Mouse (Mus musculus): ENCODE measurements around the gene Dlgap1.
A peak's percentile ranks its signal among the peaks of the same experiment; 100 is the strongest.

Dlgap1 gene

DNA sequence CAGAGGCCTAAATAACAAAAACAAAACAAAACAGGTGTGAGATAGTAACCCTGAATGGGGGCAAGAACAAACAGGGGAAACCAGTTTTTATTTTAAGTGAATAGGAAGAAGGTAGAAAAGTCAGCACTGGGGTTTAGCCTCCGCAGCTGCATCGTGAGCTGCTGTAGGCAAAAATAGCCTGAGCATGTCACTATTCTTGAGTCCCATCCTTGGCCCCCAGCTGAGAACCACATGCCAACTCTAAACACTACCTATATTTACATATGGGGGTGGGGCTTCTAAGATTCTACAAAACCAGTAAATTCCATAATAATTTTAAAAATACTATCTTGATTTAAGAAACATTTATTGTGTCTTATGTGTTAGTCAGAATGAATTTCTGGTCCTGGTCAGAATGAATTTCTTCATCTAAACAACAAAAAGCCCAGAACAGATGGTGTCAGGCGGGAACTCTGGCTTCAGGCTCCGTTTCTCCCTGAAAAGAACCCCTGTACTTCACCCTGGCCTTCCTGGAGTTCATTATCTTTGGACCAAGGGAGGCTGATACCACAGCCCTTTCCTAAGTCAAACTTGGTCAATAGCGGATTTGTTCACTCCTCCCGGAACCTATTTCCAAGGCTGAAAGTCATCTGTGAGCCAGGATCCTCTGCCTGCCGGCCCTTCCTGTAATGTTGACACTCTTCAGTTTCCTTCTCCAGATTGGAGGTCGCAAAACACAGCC lies 494.1 kb downstream of the Dlgap1 start:
- no peak for DNase-seq (ENCODE audit: low spot score)

DNA sequence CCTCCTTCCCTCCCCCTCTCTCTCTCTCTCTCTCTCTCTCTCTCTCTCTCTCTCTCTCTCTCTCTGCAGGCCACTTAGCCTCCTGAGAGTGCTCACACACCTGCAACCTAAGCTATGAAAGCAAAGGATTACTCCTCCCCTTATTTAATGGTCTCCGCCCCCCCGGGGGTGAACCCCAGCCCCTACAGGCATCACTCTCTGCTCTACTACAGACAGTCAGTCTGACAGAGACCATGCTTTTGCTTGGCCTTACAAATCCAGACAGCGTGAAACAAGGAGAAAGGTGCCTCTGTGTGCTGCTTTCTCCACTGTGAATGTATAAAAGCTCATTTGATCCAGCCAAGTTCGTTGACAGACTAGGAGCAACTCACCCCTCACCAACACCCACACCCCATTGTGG lies 497.5 kb downstream of the Dlgap1 start:
- DNase-seq (ENCODE audit: low spot score) = no peak

DNA sequence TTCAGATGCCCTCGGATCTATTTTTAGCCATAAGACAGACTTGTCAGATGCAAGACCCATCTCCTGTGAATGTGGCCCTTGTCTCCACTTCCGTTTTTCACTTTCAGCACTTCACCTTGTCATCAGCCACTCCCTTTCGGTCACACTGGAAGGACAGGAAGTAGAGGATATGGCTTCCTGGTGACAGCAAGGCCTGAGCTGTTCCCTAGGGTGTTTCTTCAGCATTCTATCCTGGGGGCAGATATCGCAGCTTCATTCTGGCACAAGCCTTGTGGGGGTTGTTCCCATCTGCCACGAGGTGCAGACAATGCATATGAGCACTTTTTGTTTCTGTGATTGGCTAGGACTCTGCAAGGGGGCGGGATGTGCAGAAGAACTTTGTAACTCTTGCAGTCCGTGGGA lies 502.1 kb downstream of the Dlgap1 start:
- no peak for DNase-seq (ENCODE audit: low spot score)

DNA sequence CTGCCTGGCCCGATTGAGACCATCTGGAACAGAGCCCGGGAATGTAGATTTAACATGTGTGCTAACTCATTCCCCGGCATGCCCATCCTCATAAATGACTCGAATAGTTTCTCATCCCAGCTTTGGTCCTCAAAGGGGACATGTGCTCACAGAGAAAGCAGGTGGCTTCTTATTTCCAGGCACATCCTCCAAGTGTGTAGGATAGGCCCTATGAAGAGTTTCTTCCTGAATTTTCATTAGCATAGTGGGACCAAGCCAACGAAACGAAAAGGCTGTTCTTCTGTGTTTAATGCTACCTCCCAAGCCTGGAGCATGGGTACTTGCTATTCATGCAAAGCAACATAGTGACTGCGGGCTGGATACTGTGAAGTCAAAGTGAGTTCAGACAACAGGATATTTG lies 503.3 kb downstream of the Dlgap1 start:
- no peak for DNase-seq (ENCODE audit: low spot score)

DNA sequence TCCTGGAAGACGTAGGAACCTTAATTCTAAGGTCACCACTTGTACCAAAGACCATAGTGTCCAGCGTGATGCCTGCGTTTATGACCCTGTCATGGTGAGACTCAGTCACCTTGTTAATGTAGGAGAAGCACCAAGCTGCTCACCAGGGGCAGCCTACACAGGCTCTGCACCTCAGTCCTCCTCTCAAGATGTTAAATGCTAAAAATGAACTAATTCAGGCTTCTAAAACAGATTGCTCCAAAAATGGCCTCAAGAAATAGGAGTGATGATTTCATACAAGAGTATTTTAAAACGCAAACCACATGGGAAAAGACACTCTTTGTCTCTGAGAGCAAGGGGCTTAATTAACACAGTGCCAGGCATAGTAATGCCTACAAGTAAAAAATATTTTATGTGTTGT lies 505.0 kb downstream of the Dlgap1 start:
- no peak for DNase-seq (ENCODE audit: low spot score)

DNA sequence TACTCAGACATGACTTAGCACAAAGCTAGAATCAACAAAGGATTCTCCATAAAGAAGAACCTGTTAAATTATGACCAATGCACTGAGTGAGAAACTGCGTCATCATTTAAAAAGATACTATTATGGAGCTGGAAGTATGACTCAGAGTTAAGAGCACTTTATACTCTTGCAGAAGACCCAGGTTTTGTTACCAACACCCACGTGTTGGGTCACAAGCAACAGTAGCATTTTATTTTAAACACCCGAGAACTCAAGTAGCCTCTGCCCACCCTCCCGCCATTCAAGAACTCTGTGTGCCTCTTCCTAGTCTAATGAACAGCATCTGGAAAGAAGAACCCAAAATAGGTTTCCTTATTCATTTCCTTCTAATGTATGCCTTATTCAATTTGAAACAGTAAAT lies 514.8 kb downstream of the Dlgap1 start:
- no peak for DNase-seq (ENCODE audit: low spot score)

DNA sequence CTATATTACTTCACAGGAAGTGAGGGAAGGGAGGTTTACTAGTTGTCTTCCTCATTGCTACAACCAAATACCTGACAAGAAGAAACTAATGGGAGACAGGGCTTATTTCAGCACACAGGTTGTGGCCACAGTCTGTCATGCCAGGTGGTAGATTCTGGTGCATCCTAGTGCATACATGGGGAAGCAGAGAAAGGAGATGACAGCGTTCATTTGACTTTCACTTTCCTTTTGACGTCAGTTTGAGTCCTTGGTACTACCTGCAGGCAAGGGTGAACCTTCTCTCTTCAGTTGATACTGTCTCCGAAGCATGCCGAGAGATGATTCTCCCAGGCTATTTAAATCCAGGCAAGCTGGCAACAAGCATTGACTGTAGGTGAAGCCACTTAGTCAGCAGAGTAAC lies 516.8 kb downstream of the Dlgap1 start:
- DNase-seq (ENCODE audit: low spot score) = no peak

DNA sequence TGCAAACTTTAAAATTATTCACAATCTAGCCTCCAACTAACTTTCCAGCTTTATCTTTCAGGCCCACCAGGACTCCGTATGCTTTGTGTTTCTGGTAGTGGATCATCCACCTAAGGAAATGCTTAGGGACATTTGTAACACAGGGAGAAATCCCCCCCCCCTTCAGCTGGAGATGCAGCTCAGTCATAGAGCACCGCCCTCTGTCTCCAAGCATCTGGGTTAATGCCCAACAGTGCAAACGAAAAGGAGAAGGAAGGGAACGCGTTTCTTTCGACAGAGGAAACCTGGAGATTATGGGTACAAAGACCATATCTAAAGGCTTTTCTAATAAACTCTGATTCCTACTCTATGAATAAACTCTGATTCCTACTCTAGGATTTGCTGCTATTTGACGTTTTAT lies 517.4 kb downstream of the Dlgap1 start:
- DNase-seq (ENCODE audit: low spot score) = no peak

DNA sequence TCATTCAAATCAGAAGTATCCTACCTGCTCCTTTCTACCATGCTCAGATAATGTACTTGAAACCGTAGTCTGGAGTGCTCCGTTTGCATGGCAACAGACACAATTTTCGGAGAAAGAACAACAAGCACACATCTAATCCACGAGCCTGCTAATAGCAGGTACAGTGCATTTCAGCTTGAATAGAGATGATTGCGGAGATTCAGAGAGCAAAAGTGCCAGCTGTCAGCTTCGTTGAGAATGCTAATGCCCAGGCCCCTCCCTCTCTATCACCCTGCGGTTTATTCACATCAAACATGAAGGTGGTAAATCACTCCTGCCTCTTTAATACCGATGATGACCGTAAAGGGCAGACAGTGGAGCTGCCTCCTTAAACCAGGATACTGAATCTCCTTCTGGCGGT lies 518.0 kb downstream of the Dlgap1 start:
- DNase-seq (ENCODE audit: low spot score) = no peak

DNA sequence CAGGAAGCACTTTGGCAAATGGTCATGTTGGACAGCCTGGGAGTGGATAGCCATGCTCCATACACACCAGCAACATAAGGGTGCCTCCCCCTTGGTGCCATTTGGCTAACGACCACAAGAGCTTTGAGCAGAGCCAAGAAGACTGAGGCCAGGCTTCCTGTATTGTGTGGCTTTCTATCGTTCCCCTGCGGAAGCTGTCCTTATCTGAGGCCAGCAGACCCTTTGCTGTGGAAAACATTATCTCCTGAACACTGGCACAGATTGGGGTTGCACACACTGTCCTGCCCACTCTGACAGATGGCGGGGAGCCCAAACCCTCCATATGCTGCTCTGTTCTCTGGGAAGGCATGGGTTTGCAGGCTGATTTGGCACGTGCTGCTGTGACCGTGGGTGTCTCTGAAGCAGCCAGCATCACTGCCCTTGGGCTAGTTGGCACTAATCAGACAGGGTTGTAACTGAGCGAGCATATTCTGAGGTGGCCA lies 520.0 kb downstream of the Dlgap1 start:
- DNase-seq (ENCODE audit: low spot score) = peak; percentile 81

DNA sequence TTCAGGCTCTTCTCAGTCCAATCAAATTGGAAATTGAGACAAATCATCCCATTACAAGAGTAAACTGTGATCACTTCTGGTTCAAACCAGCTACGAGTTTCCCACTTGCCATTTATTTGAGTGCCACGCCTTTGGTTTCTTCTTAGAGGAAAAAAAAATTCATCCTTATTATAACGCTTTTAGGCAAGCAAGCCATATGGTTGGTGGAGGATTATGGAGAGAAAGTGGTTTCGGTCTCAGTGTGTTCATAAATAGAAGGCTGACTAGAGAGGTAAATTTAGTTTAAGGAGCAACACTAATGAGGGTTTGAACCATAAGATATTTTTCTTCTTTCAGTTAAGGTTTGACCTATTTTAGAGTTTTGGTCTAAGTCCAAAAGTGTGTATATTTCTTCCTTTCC lies 522.7 kb downstream of the Dlgap1 start:
- DNase-seq (ENCODE audit: low spot score) = no peak

DNA sequence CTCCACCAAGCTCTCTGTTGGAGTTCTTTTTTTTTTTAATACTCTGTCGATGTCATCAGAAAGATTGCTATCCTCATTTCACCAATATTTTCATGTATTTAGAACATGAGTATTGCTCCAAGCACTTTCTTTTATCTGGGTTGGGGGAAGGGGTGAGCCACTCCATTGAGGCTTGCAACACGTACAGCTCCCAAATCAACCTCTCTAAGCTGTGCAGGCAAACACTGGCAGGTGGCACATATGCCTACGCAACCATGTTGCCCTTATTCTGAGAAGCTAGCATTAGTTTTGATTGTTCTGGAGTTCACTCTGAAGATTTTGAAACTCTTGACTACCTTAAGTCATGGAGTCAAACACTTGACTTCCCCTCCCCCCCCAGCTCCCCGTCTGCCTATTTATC lies 525.5 kb downstream of the Dlgap1 start:
- DNase-seq (ENCODE audit: low spot score) = no peak

DNA sequence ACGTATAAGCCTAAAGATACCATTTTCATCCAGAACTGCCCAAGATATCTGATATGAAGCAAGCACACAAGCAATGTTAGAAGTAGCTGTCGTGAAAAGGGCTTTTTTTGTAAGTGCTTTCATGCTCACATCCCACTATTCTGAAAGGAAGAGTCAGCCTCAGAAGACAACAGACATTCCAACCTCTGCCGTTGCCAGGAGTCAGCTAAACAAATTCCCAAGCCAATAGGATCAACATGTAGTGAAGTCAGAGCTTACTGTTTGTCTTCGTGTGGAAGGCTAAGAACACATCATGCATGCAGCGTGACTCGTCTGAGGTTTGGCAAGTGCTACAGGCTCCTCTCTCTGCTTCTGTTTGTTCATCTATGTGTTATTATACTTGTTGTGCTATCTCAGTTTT lies 529.4 kb downstream of the Dlgap1 start:
- no peak for DNase-seq (ENCODE audit: low spot score)

DNA sequence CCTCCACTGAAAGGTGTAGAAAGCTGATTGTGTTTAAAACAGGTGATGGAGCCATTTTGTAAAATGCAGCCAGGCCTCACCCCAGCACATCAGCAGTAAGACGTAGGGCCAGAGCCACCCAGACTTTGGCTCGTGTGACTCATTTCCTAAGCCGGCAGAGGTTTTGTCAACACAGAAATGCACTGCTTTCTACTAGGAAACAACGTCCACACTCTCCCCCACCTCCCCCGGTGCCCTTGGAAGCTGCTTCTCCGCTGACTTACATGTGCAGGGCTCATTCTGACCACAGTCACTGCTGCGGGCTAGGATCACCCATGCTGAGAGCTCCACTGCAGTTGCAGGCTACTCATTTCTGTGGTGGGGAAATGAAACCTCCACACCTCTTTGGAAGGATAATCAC lies 533.1 kb downstream of the Dlgap1 start:
- no peak for DNase-seq (ENCODE audit: low spot score)

DNA sequence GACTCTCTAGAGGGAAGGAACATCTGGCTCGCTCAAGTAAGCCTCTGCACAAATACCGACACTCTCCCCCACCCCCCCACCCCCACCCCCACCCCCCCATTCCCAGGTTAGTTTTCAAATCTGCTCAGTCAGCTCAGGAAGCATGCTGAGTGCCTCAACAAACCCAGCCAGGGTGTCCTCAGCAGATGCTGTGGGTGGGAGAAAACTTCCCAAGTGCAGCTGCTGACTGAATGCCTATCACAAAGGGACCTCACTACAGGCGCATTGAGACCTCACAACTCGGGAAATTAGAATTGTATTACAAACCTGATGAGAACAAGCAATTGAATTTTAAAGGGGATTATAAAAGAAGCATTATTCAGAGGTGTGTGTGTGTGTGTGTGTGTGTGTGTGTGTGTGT lies 538.9 kb downstream of the Dlgap1 start:
- no peak for DNase-seq (ENCODE audit: low spot score)

DNA sequence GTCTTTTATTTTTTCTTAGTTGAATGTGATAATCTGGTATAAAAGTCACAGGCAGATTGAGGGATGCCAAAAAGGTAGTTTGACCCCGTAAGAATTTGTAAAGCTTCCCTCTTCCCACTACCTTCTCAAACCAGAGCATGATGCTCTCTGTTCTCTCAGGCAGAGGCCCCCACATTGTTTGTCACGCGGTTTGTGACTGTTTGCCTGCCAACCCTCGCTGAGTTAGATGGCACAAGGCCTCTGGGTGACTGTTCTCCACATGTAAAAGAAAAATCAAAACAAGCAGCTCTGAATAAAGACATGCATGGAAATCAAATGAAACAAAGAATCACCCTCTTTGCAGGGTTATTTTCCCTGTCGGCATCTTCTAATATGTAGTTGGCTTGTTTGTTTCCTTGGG lies 541.6 kb downstream of the Dlgap1 start:
- DNase-seq (ENCODE audit: low spot score) = no peak

DNA sequence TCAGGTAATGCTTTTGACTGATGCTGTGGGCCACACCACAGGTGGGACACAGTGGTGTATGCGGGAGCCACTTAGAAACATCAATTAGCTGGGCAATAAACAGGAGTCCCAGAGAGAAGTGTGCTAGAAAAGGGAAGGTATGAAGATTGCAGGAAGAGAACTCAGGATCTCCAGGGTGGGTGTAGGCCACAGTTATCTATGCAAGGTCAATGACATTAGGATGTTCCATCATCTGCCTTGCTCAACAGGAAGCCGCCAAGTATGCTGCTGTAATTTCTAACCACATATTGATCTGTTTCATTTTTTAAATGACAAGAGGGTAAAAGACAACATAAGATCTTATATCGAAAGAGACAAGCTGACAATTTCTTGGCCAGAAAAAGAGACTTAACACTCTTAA lies 542.5 kb downstream of the Dlgap1 start:
- DNase-seq (ENCODE audit: low spot score) = no peak

DNA sequence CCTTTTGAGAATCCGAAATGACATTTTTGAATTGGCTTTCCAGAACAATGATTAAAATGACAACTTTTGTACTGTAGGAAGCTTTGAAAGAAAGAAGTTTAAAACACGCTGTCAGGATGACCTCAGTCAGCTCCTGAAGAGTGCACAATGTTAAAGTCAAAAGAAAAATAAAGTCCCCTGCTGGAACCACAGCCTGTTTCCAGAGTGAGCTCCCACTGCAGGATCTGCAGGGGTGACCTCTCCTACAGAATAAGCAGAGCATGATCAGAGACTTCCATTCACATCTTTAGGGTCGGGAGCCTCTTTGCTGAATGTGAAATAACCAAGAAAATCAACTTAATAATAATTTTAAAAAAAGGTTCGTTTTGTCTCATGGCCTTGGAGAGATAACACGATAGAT lies 544.9 kb downstream of the Dlgap1 start:
- no peak for DNase-seq (ENCODE audit: low spot score)

DNA sequence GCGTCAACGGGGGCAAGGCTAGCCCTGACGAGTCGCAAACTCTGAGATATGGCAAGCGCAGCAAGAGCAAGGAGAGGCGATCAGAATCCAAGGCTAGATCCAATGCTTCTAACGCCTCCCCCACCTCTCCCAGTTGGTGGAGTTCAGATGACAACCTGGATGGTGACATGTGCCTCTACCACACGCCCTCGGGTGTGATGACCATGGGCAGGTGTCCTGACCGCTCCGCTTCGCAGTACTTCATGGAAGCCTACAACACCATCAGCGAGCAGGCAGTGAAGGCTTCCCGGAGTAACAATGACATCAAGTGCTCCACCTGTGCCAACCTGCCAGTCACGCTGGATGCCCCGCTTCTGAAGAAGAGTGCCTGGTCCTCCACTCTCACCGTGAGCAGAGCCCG lies 547.6 kb downstream of the Dlgap1 start:
- no peak for DNase-seq (ENCODE audit: low spot score)

DNA sequence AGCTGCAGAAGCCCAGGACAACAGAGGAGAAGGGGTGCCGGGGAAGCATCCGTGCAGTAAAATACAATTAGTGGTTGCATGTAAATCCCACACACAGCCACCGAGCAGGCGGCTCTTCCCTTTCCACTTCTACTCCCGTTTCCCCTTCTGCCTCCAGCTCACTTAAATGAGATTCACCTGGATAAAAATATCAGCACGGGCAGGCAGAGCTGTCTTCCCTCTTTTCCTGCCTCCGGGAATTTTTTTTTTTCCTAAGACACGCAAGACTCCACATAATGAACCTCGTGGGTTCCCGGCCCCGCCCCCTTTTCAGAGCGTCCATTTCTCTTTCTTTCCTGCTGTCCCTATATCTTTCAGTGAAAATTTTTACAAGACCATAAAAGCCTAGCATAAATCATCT lies 548.5 kb downstream of the Dlgap1 start:
- no peak for DNase-seq (ENCODE audit: low spot score)

DNA sequence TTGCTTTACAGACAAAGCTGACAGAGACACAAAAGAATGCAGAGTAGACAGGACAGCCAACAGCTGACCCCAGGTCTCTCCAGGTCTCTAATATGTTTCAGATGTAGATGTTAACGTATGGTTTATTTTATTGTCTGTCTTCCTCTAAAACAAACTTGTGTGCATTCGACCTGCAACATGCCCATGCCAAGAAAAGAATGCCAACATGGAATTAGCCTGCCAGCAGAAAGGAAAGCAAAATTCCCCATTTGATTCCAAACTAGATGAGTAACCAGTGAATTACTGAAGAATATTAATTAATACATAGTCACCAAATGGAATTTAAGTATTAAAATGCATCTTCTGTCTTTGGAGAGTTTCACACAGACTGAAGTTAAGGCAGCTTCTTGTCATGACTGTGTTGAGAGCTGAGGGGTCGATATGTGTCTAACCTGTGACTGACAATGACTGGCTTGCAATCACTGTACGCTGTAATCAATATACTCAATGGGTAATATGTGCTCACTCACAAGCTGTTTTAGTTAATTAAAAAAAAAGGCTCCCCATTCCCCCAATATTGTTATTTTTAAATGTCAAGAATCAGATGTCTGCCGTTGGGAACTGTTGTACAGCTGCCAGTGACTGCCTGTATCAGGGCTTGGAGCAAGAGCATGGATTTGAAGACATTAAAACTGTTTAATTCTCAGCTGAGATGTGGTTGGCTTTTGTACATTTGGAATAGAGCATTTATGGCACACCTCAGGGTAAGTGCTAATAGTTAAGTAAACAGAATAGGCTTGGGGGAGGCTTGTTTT lies 552.4 kb downstream of the Dlgap1 start:
- peak; percentile 37 for DNase-seq (ENCODE audit: low spot score)

DNA sequence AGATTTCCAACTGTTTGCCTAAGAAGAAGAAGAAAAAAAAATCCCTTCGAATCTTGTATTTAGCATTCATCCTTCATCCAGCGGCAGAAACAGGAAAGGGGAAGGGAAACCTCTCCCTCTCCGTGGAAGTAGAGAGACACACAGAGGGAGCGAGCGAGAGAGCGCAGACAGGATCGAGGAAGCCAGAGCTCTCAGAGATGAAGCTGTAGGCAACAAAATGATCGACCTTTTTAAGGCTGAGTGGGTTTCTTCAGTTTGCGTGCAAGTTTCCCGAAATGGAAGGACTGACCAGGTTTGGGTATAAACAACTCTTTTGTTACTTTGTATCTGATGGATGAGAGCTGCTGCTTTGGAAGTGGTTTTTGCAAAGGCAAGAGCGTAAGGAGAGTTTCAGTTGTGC lies 553.1 kb downstream of the Dlgap1 start:
- peak; percentile 31 for DNase-seq (ENCODE audit: low spot score)

DNA sequence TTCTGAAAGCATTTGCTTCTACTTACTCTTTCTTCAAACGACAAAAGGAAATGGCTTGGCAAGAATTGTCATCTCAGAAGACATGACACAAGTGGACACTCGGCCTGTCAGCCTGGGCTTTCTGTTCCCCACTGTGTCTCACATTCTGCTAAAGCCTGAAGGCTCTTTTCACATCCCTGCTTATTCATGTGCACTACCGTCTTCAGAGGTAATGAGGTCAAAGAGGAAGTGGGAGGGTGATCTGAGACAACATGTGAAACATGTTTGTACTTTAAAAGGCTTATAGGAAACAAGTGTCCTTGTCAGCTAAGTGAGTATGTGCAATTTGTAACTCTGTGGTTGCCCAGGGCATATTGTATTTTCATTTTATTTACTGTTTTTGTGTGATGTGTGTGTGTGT lies 557.1 kb downstream of the Dlgap1 start:
- no peak for DNase-seq (ENCODE audit: low spot score)

DNA sequence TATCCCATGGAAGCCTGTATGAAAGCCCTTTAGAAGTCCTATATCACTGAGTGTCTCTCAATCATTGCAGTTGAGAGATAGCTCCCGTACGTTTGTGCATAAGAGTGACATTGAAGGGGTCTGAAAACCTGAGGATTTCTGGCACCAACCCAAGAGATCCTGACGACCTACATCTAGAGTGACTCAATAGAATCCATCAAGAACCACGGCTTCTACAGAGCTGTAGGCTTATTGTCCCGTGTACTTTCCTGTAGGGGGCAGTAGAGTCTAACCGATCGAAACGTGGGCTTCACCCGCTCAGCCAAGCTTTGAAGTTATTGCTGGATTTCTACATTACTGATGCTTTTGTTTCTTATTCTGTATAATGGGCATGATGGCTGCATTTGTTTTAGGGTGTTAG lies 558.2 kb downstream of the Dlgap1 start:
- peak; percentile 42 for DNase-seq (ENCODE audit: low spot score)
